Mouse (Mus musculus) urinary bladder, postnatal 10 days (tissue): ENCODE results near the gene Slc47a2.
"Not testable (repeated sequence)": the region's sequence is repeated elsewhere in the genome, so short reads cannot be mapped to it uniquely, and the experiment has no call there.

ENCODE experiments used
- DNase-seq: peaks from one replicate; pipeline ENCODE4 v3.0.0; 2022; ENCODE audit warnings: low spot score

The Slc47a2 gene

GRCm38 (mm10) chr11:61341971-61342370, 689 bp downstream of the Slc47a2 start:
- DNase-seq: no peak

GRCm38 (mm10) chr11:61341233-61341632, 1.4 kb downstream of the Slc47a2 start:
- no peak for DNase-seq

GRCm38 (mm10) chr11:61340374-61340773, 2.3 kb downstream of the Slc47a2 start:
- DNase-seq: no peak

- no peak for DNase-seq
Measured at GRCm38 (mm10) chr11:61337586-61337985, 5.1 kb downstream of the Slc47a2 start.

- no peak for DNase-seq
Measured at GRCm38 (mm10) chr11:61320904-61321687, 21.6 kb downstream of the Slc47a2 start.

GRCm38 (mm10) chr11:61319923-61320567, 22.6 kb downstream of the Slc47a2 start:
- DNase-seq: no peak

- DNase-seq: no peak
Measured at GRCm38 (mm10) chr11:61319233-61319922, 23.3 kb downstream of the Slc47a2 start.

GRCm38 (mm10) chr11:61316864-61317263, 25.8 kb downstream of the Slc47a2 start:
- DNase-seq: no peak

GRCm38 (mm10) chr11:61310321-61310720, 32.3 kb downstream of the Slc47a2 start:
- no peak for DNase-seq

- no peak for DNase-seq
Measured at GRCm38 (mm10) chr11:61309831-61310230, 32.8 kb downstream of the Slc47a2 start.

GRCm38 (mm10) chr11:61307795-61308194, 34.9 kb downstream of the Slc47a2 start:
- no peak for DNase-seq

GRCm38 (mm10) chr11:61305377-61305776, 37.3 kb downstream of the Slc47a2 start:
- no peak for DNase-seq

GRCm38 (mm10) chr11:61304535-61304934, 38.1 kb downstream of the Slc47a2 start:
- not testable (repeated sequence) for DNase-seq

- no peak for DNase-seq
Measured at GRCm38 (mm10) chr11:61300716-61301392, 41.8 kb downstream of the Slc47a2 start.

GRCm38 (mm10) chr11:61300205-61300604, 42.5 kb downstream of the Slc47a2 start:
- DNase-seq: no peak

GRCm38 (mm10) chr11:61297901-61298300, 44.8 kb downstream of the Slc47a2 start:
- no peak for DNase-seq

GRCm38 (mm10) chr11:61297326-61297725, 45.3 kb downstream of the Slc47a2 start:
- DNase-seq: no peak

- no peak for DNase-seq
Measured at GRCm38 (mm10) chr11:61296556-61296955, 46.1 kb downstream of the Slc47a2 start.

GRCm38 (mm10) chr11:61295556-61295955, 47.1 kb downstream of the Slc47a2 start:
- no peak for DNase-seq

- DNase-seq: no peak
Measured at GRCm38 (mm10) chr11:61294431-61294830, 48.2 kb downstream of the Slc47a2 start.

- DNase-seq: no peak
Measured at GRCm38 (mm10) chr11:61293251-61293650, 49.4 kb downstream of the Slc47a2 start.

GRCm38 (mm10) chr11:61284323-61284722, 58.3 kb downstream of the Slc47a2 start:
- DNase-seq: no peak
